Mouse (Mus musculus): ENCODE measurements around the gene Slc25a25. TPM values are rescaled to one million over a fixed set of nuclear protein-coding genes. Genes with fewer than 3 reads are reported as not detected.

Slc25a25 gene
- polyA plus RNA-seq, 1 experiment from 2014 or later: 29.2 TPM

DNA sequence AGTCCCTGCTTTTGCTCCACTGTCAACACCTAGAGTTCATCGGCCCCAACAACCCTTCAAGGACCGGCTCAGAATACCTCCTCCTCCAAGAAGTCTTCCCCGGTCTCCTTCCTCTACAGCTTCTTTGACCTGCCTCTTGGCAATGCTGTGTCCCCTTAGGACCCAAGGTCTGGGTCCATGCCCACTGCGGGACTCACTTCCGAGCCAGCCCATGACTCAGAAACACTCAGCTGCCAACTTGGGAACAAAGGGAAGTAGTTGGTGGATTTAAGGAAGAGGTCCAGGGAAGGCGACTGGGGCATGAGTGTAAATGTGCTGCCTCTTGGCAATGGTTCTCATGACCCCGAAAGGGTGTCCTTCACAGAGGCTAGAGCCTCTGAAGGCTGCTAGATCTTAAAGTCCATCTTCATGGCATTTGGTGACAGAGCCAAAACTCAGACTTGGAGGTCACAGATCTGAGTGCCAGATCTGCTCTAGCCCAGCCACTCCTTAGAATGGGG is 71.2 kb downstream of the Slc25a25 start:
- DNase-seq (ENCODE audit: low spot score): no peak
- H3K36me3 ChIP-seq: peaks cover 52% of the 10 kb centered on the region
- 87% methylated on average over 7 of the region's 7 CpGs for WGBS
- H3K27ac ChIP-seq (replicated peaks): no peak overlapping the region
- H3K4me1 ChIP-seq: peaks cover 14% of the 10 kb centered on the region
- H3K9me3 ChIP-seq (replicated peaks): no peaks in the 10 kb centered on the region
- no peak overlapping the region for H3K4me3 ChIP-seq
- H3K27me3 ChIP-seq (ENCODE audit: low read depth, poor library complexity, severe bottlenecking): peaks cover 52% of the 10 kb centered on the region

DNA sequence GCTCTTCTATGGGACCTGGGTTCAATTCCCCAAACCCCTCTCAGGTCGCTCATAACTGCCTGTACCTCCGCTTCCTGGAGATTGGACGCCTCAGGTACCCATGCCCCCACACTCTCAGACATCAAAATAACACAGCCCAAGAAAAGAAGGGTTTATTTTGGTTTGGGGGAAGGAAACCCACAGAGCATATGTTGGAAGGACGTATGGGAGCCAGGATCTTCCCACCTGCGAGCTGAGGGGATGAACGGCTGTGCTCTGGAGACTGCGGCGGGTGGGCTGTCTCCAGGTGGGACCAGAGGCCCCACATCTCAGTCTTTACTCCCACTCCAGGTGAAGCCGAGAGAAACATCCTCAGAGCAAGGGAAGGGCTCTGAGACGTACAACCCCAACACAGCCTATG is 74.3 kb downstream of the Slc25a25 start:
- DNase-seq (ENCODE audit: low spot score): no peak
- 95% methylated on average over 10 of the region's 10 CpGs for WGBS
- peaks cover 11% of the 10 kb centered on the region for H3K4me1 ChIP-seq
- H3K27me3 ChIP-seq (ENCODE audit: low read depth, poor library complexity, severe bottlenecking): peaks cover 23% of the 10 kb centered on the region
- H3K4me3 ChIP-seq: no peak overlapping the region
- H3K27ac ChIP-seq (replicated peaks): no peak overlapping the region
- H3K9me3 ChIP-seq (replicated peaks): no peaks in the 10 kb centered on the region
- peaks cover 82% of the 10 kb centered on the region for H3K36me3 ChIP-seq

DNA sequence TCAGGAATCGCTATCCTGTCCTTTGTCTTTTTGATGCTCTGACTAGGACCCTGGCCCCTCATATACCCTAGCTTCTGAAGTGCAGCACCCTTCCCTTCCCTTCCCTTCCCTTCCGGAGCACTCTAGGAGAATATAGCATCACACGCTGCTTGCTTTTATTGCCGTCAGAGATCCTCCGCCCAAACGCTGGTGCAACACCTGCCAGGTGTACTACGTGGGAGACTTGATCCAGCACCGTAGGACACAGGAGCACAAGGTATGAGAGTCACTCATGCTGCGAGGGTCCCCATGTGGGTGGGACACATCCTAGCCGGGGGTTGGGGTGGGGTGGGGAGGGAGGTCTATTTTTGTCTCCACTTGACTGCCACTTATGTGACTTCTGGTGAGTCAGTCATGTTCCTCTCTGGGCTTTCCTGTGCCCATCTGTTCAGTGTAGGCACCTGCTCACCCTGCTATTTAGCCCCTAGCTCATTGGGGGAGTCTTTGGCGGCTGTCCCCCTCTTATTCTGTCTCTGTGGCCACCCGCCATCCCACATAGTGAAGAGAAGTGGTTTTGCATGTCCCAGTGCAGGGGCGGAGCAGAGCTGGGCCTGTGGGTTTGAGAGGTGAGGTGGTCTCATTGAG is 75.8 kb downstream of the Slc25a25 start:
- no peak overlapping the region for H3K4me3 ChIP-seq
- H3K27ac ChIP-seq (replicated peaks): no peak overlapping the region
- peaks cover 97% of the 10 kb centered on the region for H3K36me3 ChIP-seq
- H3K27me3 ChIP-seq (ENCODE audit: low read depth, poor library complexity, severe bottlenecking): peaks cover 14% of the 10 kb centered on the region
- H3K9me3 ChIP-seq (replicated peaks): no peaks in the 10 kb centered on the region
- DNase-seq (ENCODE audit: low spot score): no peak
- WGBS: 94% methylated on average over 13 of the region's 13 CpGs
- H3K4me1 ChIP-seq: no peaks in the 10 kb centered on the region

DNA sequence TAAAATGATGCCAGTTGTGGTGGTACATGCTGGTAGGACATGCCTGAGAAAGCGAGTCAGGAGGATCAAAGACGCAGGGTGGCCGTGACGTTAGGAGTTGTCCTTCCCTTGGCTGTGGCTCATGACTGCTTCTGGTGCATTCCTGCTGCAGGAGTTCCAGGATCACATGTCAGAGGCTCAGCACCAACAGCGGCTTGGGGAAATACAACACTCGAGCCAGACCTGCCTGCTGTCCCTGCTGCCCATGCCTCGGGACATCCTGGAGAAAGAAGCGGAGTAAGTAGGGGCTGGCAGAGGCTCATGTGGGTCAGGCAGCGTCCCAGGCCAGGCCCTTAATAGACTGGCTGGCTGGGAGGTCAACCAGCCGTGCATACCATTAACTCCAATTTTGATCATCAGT is 77.1 kb downstream of the Slc25a25 start:
- peaks cover 99% of the 10 kb centered on the region for H3K36me3 ChIP-seq
- no peaks in the 10 kb centered on the region for H3K4me1 ChIP-seq
- H3K4me3 ChIP-seq: no peak overlapping the region
- H3K27ac ChIP-seq (replicated peaks): no peak overlapping the region
- WGBS: 89% methylated on average over 10 of the region's 10 CpGs
- no peak for DNase-seq (ENCODE audit: low spot score)
- H3K27me3 ChIP-seq (ENCODE audit: low read depth, poor library complexity, severe bottlenecking): peaks cover 2% of the 10 kb centered on the region; the same call in 1 of the 2 replicates
- H3K9me3 ChIP-seq (replicated peaks): no peaks in the 10 kb centered on the region

DNA sequence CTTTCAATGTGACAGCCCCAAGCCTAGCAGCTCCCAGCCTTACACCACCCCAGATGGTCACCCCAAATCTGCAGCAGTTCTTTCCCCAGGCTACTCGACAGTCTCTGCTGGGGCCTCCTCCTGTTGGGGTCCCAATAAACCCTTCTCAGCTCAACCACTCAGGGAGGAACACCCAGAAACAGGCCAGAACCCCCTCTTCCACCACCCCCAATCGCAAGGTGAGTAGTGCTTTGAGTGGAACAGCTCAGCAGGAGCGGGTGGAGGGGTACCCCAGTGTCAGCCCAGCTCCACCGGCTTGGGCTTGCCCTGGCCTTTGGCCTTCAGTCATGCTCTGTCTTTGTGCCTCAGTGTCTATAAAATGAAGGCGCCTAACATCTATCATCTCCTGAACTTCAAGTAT is 83.9 kb downstream of the Slc25a25 start:
- DNase-seq (ENCODE audit: low spot score): no peak
- no peaks in the 10 kb centered on the region for H3K9me3 ChIP-seq (replicated peaks)
- no peak overlapping the region for H3K27ac ChIP-seq (replicated peaks)
- H3K4me1 ChIP-seq: peaks cover 16% of the 10 kb centered on the region
- no peak overlapping the region for H3K4me3 ChIP-seq
- WGBS: 92% methylated on average over 5 of the region's 5 CpGs
- no peaks in the 10 kb centered on the region for H3K27me3 ChIP-seq (ENCODE audit: low read depth, poor library complexity, severe bottlenecking)
- H3K36me3 ChIP-seq: peaks cover 83% of the 10 kb centered on the region

Other genes with a start within 250 kb of the Slc25a25 start
- gene Pomt1, start 214.9 kb downstream of the Slc25a25 start, polyA plus RNA-seq (2016; fragmentation: Nextera tagmentation; extraction: Ambion mirVana): 27.4 and 30.3 TPM in 2 replicates
- 91.4 and 91.7 TPM in 2 replicates for gene Uck1, start 191.3 kb downstream of the Slc25a25 start, polyA plus RNA-seq (2016; fragmentation: Nextera tagmentation; extraction: Ambion mirVana)
- 16.7 and 21.1 TPM in 2 replicates for gene Golga2, start 164.1 kb downstream of the Slc25a25 start, polyA plus RNA-seq (2016; fragmentation: Nextera tagmentation; extraction: Ambion mirVana)
- 536 and 538 TPM in 2 replicates for gene Swi5, start 163.4 kb downstream of the Slc25a25 start, polyA plus RNA-seq (2016; fragmentation: Nextera tagmentation; extraction: Ambion mirVana)
- 60.5 and 69.8 TPM in 2 replicates for gene Ciz1, start 99.1 kb downstream of the Slc25a25 start, polyA plus RNA-seq (2016; fragmentation: Nextera tagmentation; extraction: Ambion mirVana)
- gene Dnm1, start 98.1 kb downstream of the Slc25a25 start, polyA plus RNA-seq (2016; fragmentation: Nextera tagmentation; extraction: Ambion mirVana): 9.0 and 12.2 TPM in 2 replicates
- gene 1110008P14Rik, start 69.5 kb downstream of the Slc25a25 start, polyA plus RNA-seq (2016; fragmentation: Nextera tagmentation; extraction: Ambion mirVana): 39.4 and 44.3 TPM in 2 replicates
- 0.20 TPM in 1 of 2 replicates, not detected in the other for gene Lcn2, start 63.2 kb downstream of the Slc25a25 start, polyA plus RNA-seq (2016; fragmentation: Nextera tagmentation; extraction: Ambion mirVana)
- gene Ptges2, start 55.5 kb downstream of the Slc25a25 start, polyA plus RNA-seq (2016; fragmentation: Nextera tagmentation; extraction: Ambion mirVana): 26.2 and 28.8 TPM in 2 replicates
- gene Naif1, start 988 bp downstream of the Slc25a25 start, polyA plus RNA-seq (2016; fragmentation: Nextera tagmentation; extraction: Ambion mirVana): 5.9 and 6.4 TPM in 2 replicates
- 6.8 and 7.9 TPM in 2 replicates for gene Fam102a, start 83.9 kb upstream of the Slc25a25 start, polyA plus RNA-seq (2016; fragmentation: Nextera tagmentation; extraction: Ambion mirVana)
- 113 and 116 TPM in 2 replicates for gene Dpm2, start 119.4 kb upstream of the Slc25a25 start, polyA plus RNA-seq (2016; fragmentation: Nextera tagmentation; extraction: Ambion mirVana)
- 1.9 and 2.8 TPM in 2 replicates for gene Pip5kl1, start 123.4 kb upstream of the Slc25a25 start, polyA plus RNA-seq (2016; fragmentation: Nextera tagmentation; extraction: Ambion mirVana)
- 0.17 and 0.22 TPM in 2 replicates for gene 9430097D07Rik, start 124.2 kb upstream of the Slc25a25 start, polyA plus RNA-seq (2016; fragmentation: Nextera tagmentation; extraction: Ambion mirVana)
- gene St6galnac4, start 135.7 kb upstream of the Slc25a25 start, polyA plus RNA-seq (2016; fragmentation: Nextera tagmentation; extraction: Ambion mirVana): 15.9 and 17.1 TPM in 2 replicates
- gene St6galnac6, start 148.3 kb upstream of the Slc25a25 start, polyA plus RNA-seq (2016; fragmentation: Nextera tagmentation; extraction: Ambion mirVana): 10.8 and 11.9 TPM in 2 replicates
- gene Ak1, start 170.3 kb upstream of the Slc25a25 start, polyA plus RNA-seq (2016; fragmentation: Nextera tagmentation; extraction: Ambion mirVana): 26.4 and 30.3 TPM in 2 replicates
- gene Eng, start 195.2 kb upstream of the Slc25a25 start, polyA plus RNA-seq (2016; fragmentation: Nextera tagmentation; extraction: Ambion mirVana): 25.6 and 29.2 TPM in 2 replicates